Mouse (Mus musculus) heart, postnatal 25 days (tissue): Measurements from ENCODE around the gene Olfr854. TPM values are rescaled to one million over a fixed set of nuclear protein-coding genes. Genes with fewer than 3 reads are reported as not detected.

Experiments
- DNase-seq: peaks from one replicate; pipeline ENCODE4 v3.0.0; 2022; ENCODE audit warnings: low spot score
- intact Hi-C: fragments of 180-260 bp; cut with DNase I; formaldehyde crosslinking; loops from one replicate; pipeline ENCODE4 v1.15.1; 2025
- total RNA-seq, 2 experiments: library from RNA; stranded (reverse); gene quantifications; 2 replicates each; pipeline ENCODE4 v1.2.3; 2021

Gene Olfr854
- total RNA-seq: not detected

DNA sequence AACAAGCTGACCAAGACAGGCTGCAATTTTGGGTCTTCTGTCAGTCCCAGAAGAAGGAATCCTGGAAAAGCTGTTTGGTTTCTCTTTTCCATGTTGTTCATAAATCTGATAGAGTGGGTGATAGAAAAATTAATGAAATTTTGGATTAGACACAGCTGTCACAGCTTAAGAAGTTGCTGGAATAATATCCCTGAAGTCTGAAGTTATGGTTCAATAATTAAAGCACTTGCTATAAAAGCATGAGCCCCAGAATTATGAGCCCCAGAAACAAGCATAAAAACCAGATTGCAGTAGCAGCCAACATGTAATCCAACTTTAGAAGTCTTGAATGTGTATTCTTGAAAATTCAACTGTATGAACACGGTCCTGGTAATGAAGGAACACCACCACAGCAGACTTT, at the start of gene Olfr854:
Gene Olfr854, minus strand, starts transcription at position 101 of the 400 bp plus-strand sequence.
- intact Hi-C loops: no loop called here
- DNase-seq: no peak

DNA sequence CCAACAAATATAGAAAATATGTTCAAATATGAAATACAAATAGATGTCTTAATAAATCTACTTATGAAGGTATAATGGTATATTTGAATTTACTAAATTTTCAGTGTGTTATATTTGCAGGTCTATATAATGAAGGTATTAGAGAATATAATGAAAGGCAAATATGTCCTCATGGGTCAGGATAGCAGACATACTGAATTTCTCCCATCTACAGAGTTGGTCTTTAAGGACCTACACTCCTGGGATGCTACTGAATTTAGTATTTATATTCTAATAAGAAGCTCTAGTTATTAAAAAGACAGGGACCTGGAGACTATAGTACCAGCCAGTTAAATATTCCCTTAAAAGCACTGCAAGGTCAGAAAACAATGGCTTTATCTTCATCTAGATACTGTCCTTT, 15.1 kb upstream of the Olfr854 start, which contains the start of gene Olfr855:
Gene Olfr855, plus strand, starts transcription at position 301 of the 400 bp plus-strand sequence.
- DNase-seq: no peak
- intact Hi-C loops: no loop called here

DNA sequence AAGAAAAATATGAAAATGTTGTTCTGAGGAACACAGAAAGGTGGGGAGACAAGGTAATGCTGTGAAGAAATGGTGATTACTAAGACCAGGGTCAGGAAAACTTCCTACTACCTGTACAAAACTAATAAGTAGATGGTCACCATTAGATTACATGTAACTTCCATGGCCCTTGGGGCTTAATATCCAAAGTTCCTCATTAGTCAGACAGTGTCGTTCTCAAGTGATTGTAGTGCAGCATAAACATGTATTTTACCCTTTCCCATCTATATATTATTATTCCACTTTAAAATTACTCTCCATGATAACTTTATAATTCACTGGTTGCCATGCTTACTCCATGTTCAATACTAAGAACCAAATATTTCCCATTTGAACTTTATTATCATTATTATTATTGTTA, 26.2 kb downstream of the Olfr854 start, which contains the start of gene Olfr853:
Gene Olfr853, minus strand, starts transcription at position 101 of the 400 bp plus-strand sequence.
- no peak for DNase-seq
- intact Hi-C loops: no loop called here

Other genes with a start within 250 kb of the Olfr854 start
- gene Olfr845, start 230.9 kb downstream of the Olfr854 start, total RNA-seq: not detected
- not detected for gene Olfr846, start 203.4 kb downstream of the Olfr854 start, total RNA-seq
- not detected for gene Olfr847, start 188.7 kb downstream of the Olfr854 start, total RNA-seq
- gene Olfr849, start 127.1 kb downstream of the Olfr854 start, total RNA-seq: not detected
- not detected for gene Olfr850, start 89.1 kb downstream of the Olfr854 start, total RNA-seq
- not detected for gene Olfr851, start 74.1 kb downstream of the Olfr854 start, total RNA-seq
- gene Olfr853, start 26.3 kb downstream of the Olfr854 start, total RNA-seq: not detected
- gene Olfr855, start 15.2 kb upstream of the Olfr854 start, total RNA-seq: not detected
- gene Zfp317, start 54.7 kb upstream of the Olfr854 start, total RNA-seq: 10 to 100 TPM; 13.4 to 14.6 TPM
- not detected for gene Olfr857, start 142.1 kb upstream of the Olfr854 start, total RNA-seq
- not detected for gene Olfr58, start 212.9 kb upstream of the Olfr854 start, total RNA-seq
- gene Olfr859, start 237.5 kb upstream of the Olfr854 start, total RNA-seq: not detected